Mouse (Mus musculus) small intestine, adult 10 weeks (tissue): Measurements from ENCODE around the gene Gm13278. TPM values are rescaled to one million over a fixed set of nuclear protein-coding genes. Genes with fewer than 3 reads are reported as not detected.

Experiments used
- polyA plus RNA-seq: library from polyadenylated mRNA; stranded (reverse); fragments of 350-450 nt; fragmentation: Illumina TruSeq; extraction: RNeasy Lipid Tissue Mini Kit (QIAGEN cat#74804); gene quantifications from one replicate; pipeline ENCODE4 v1.2.3, GENCODE M21; 2014; ENCODE audit warnings: low replicate concordance

Gm13278 gene
- not detected for polyA plus RNA-seq

DNA sequence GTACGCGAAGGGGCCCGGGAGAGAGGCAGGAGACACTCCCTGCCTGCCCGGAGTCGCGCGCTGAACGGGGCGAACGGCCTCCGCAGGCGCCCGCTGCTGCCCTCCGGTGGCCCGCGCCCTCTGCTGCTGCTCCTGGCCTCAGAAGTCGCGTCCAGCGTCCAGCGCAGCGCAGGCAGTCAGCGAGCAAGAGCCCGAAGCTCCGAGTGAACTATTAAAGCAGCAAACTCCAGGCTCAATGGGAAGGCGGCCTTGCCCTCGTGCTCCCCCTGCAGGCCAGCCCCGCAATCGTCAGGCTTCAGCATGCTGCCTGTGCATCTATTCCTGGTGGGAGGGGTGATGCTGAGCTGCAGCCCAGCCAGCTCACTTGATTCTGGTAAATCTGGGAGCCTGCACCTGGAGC is at the start of gene Gm13278:
Gm13278 (plus strand) TSS at position 301 of the 400 bp plus-strand sequence.

GRCm38 (mm10) chr4:88754818-88755340 is 36.5 kb upstream of the Gm13278 start, which contains the start of gene Gm13271:
Gene Gm13271 (plus strand): TSS chr4:88754868.

GRCm38 (mm10) chr4:88759610-88760268 is 31.6 kb upstream of the Gm13278 start, which contains the start of gene Gm13283:
Gene Gm13283 (plus strand): TSS chr4:88760119.

DNA sequence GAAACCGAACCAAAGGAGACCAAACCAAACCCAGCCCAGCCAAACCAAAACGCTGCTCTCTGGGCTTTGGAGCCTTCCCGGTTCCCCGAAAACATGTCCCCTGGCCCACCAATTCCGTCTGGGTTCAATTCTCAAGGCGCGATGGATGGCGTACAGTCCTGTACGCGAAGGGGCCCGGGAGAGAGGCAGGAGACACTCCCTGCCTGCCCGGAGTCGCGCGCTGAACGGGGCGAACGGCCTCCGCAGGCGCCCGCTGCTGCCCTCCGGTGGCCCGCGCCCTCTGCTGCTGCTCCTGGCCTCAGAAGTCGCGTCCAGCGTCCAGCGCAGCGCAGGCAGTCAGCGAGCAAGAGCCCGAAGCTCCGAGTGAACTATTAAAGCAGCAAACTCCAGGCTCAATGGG is 17.8 kb upstream of the Gm13278 start, which contains the start of gene Gm13290:
Gm13290 (plus strand) TSS at position 301 of the 400 bp plus-strand sequence.

GRCm38 (mm10) chr4:88776622-88777021 is 14.7 kb upstream of the Gm13278 start, which contains the start of gene Gm13289:
Gene Gm13289 (plus strand): TSS chr4:88776922.

DNA sequence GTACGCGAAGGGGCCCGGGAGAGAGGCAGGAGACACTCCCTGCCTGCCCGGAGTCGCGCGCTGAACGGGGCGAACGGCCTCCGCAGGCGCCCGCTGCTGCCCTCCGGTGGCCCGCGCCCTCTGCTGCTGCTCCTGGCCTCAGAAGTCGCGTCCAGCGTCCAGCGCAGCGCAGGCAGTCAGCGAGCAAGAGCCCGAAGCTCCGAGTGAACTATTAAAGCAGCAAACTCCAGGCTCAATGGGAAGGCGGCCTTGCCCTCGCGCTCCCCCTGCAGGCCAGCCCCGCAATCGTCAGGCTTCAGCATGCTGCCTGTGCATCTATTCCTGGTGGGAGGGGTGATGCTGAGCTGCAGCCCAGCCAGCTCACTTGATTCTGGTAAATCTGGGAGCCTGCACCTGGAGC is 11.8 kb upstream of the Gm13278 start, which contains the start of gene Gm13272:
Gm13272 (plus strand) TSS at position 301 of the 400 bp plus-strand sequence.

DNA sequence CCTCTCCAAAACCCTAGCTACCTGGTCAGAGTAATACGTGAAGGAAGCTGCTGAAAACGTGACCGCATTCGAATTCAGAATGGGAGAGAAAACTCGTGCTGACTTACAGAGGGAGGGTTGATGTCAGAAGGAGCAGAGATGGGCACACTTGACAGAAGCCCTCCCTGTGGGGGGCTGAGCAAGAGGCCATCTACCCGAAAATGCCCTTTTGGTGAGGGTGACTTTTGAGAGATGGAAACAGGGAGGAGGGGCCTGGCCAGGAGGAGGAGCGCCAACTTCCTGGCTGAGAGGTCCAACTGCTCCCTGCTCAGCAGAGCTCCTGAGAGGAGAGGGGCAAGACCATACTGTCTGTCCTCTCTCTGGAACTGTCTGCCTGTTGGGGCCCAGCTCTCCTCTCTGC is 9.5 kb upstream of the Gm13278 start, which contains the start of gene Ifnz:
Ifnz (plus strand) TSS at position 301 of the 400 bp plus-strand sequence.

DNA sequence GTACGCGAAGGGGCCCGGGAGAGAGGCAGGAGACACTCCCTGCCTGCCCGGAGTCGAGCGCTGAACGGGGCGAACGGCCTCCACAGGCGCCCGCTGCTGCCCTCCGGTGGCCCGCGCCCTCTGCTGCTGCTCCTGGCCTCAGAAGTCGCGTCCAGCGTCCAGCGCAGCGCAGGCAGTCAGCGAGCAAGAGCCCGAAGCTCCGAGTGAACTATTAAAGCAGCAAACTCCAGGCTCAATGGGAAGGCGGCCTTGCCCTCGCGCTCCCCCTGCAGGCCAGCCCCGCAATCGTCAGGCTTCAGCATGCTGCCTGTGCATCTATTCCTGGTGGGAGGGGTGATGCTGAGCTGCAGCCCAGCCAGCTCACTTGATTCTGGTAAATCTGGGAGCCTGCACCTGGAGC is 5.9 kb upstream of the Gm13278 start, which contains the start of gene Gm13276:
Gm13276 (plus strand) TSS at position 301 of the 400 bp plus-strand sequence.

DNA sequence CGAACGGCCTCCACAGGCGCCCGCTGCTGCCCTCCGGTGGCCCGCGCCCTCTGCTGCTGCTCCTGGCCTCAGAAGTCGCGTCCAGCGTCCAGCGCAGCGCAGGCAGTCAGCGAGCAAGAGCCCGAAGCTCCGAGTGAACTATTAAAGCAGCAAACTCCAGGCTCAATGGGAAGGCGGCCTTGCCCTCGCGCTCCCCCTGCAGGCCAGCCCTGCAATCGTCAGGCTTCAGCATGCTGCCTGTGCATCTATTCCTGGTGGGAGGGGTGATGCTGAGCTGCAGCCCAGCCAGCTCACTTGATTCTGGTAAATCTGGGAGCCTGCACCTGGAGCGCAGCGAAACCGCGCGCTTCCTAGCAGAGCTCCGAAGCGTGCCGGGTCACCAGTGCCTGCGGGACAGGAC is 2.9 kb upstream of the Gm13278 start, which contains the start of gene Gm13277:
Gm13277 (plus strand) TSS at position 231 of the 400 bp plus-strand sequence.

GRCm38 (mm10) chr4:88793936-88794675 is 2.8 kb downstream of the Gm13278 start, which contains the start of gene Gm13275:
Gene Gm13275 (plus strand): TSS chr4:88794487.

DNA sequence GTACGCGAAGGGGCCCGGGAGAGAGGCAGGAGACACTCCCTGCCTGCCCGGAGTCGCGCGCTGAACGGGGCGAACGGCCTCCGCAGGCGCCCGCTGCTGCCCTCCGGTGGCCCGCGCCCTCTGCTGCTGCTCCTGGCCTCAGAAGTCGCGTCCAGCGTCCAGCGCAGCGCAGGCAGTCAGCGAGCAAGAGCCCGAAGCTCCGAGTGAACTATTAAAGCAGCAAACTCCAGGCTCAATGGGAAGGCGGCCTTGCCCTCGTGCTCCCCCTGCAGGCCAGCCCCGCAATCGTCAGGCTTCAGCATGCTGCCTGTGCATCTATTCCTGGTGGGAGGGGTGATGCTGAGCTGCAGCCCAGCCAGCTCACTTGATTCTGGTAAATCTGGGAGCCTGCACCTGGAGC is 5.7 kb downstream of the Gm13278 start, which contains the start of gene Gm13279:
Gm13279 (plus strand) TSS at position 301 of the 400 bp plus-strand sequence.

GRCm38 (mm10) chr4:88799365-88799764 is 8.0 kb downstream of the Gm13278 start, which contains the start of gene Gm13285:
Gene Gm13285 (plus strand): TSS chr4:88799665.

DNA sequence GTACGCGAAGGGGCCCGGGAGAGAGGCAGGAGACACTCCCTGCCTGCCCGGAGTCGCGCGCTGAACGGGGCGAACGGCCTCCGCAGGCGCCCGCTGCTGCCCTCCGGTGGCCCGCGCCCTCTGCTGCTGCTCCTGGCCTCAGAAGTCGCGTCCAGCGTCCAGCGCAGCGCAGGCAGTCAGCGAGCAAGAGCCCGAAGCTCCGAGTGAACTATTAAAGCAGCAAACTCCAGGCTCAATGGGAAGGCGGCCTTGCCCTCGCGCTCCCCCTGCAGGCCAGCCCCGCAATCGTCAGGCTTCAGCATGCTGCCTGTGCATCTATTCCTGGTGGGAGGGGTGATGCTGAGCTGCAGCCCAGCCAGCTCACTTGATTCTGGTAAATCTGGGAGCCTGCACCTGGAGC is 11.6 kb downstream of the Gm13278 start, which contains the start of gene Gm13287:
Gm13287 (plus strand) TSS at position 301 of the 400 bp plus-strand sequence.

GRCm38 (mm10) chr4:88805231-88805630 is 13.9 kb downstream of the Gm13278 start, which contains the start of gene Gm13288:
Gene Gm13288 (plus strand): TSS chr4:88805531.

GRCm38 (mm10) chr4:88815928-88816327 is 24.6 kb downstream of the Gm13278 start, which contains the start of gene Ifna7:
Gene Ifna7 (plus strand): TSS chr4:88816228.

DNA sequence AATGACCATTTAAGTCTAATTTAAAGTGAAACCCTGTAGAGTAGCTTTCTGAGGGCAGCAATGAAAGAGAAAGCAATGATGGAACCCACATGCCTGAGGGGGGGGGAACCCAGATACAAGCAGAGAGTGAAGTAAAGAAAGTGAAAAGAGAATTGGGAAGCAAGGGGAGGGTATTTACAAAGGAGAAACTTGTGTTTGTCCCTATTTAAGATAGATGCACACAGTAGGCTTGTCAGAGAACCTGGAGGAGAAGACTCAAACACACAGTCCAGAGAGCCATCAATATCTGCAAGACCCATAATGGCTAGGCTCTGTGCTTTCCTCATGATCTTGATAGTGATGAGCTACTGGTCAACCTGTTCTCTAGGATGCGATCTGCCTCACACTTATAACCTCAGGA is 28.3 kb downstream of the Gm13278 start, which contains the start of gene Ifna11:
Ifna11 (plus strand) TSS at position 301 of the 400 bp plus-strand sequence.

DNA sequence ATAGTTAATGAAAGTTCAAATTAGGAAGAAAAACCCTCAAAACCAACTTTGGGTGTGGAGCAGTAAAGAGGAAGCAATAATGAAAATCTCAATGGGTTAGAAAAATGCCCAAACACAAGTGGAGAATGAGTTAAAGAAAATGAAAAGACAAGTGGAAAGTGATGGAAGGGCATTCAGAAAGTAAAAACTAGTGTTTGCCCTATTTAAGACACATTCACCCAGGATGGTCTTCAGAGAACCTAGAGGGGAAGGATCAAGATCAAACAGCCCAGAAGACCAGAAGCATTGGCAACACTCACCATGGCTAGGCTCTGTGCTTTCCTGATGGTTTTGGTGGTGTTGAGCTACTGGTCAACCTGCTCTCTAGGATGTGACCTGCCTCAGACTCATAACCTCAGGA is 35.8 kb downstream of the Gm13278 start, which contains the start of gene Ifna6:
Ifna6 (plus strand) TSS at position 301 of the 400 bp plus-strand sequence.

GRCm38 (mm10) chr4:88835225-88835624 is 43.9 kb downstream of the Gm13278 start, which contains the start of gene Ifna5:
Gene Ifna5 (plus strand): TSS chr4:88835525.

GRCm38 (mm10) chr4:88841438-88841911 is 50.1 kb downstream of the Gm13278 start, which contains the start of gene Ifna4:
Gene Ifna4 (plus strand): TSS chr4:88841861.

